Mouse (Mus musculus) CH12.LX (cell line): ENCODE measurements at regions not wholly inside any gene's neighbourhood (a gene's known extent, or its start where the extent isn't known, plus 50 kb on each side); places are given as distances from the start of the nearest gene placed in this dataset.

ENCODE experiments used
- DNase-seq: peaks from one replicate; pipeline ENCODE4 v3.0.0-alpha.2; 2013; ENCODE audit errors: extremely low read depth
- H3K27ac ChIP-seq: 2 replicates; pipeline ENCODE4 v1.5.1; 2012; ENCODE audit warnings: low read depth, mild to moderate bottlenecking, control low read depth, moderate library complexity; ENCODE audit not compliant: insufficient read depth
- H3K27me3 ChIP-seq: replicated peaks from 2 replicates; pipeline ENCODE3; 2012; ENCODE audit warnings: inconsistent platforms
- H3K36me3 ChIP-seq, 2 experiments: replicated peaks in 1 of 2; 2 replicates each; pipeline versions ENCODE3 to v1.6.1; 2012; ENCODE audit warnings: inconsistent platforms in 1 of 2, low read length in 1 of 2, mild to moderate bottlenecking in 1 of 2, mixed read lengths in 1 of 2, moderate library complexity in 1 of 2; ENCODE audit not compliant: control insufficient read depth in 1 of 2, insufficient read depth in 1 of 2
- H3K4me1 ChIP-seq, 2 experiments: 2 replicates each; pipeline ENCODE4 v1.6.1; 2012; ENCODE audit warnings: inconsistent platforms in 1 of 2, moderate library complexity in 1 of 2; ENCODE audit not compliant: insufficient read depth in 2 of 2, control insufficient read depth in 1 of 2
- H3K4me2 ChIP-seq: 2 replicates; pipeline ENCODE4 v1.6.1; 2012; ENCODE audit warnings: low read depth, mild to moderate bottlenecking, control low read depth; ENCODE audit not compliant: poor library complexity, insufficient read depth, severe bottlenecking
- H3K4me3 ChIP-seq, 3 experiments: fragments of 150-350 bp in 1 of 3; sonication (generic) in 1 of 3; replicated peaks in 1 of 3; 2 replicates each; pipeline versions ENCODE3 to v1.5.1; 2011 to 2012; ENCODE audit warnings: low read depth in 2 of 3, low read length in 2 of 3, mild to moderate bottlenecking in 2 of 3, moderate library complexity in 2 of 3, control low read depth in 1 of 3, improper control_type of control experiment in 1 of 3, inconsistent platforms in 1 of 3, mixed read lengths in 1 of 3; ENCODE audit not compliant: poor library complexity in 1 of 3
- H3K79me2 ChIP-seq: replicated peaks from 2 replicates; pipeline ENCODE4 v1.6.1; 2012; ENCODE audit warnings: mild to moderate bottlenecking, moderate library complexity; ENCODE audit not compliant: control insufficient read depth, poor library complexity, insufficient read depth, severe bottlenecking; ENCODE audit errors: extremely low read depth
- H3K9ac ChIP-seq: 2 replicates; pipeline ENCODE4 v1.6.1; 2012; ENCODE audit warnings: low read depth, mild to moderate bottlenecking, control low read depth, moderate library complexity; ENCODE audit not compliant: insufficient read depth
- H3K9me3 ChIP-seq: replicated peaks from 2 replicates; pipeline ENCODE3; 2012; ENCODE audit warnings: low read length, inconsistent platforms, mixed read lengths
- CHD2 ChIP-seq: IDR thresholded peaks from 2 replicates; pipeline ENCODE4 v1.6.1; 2011; ENCODE audit warnings: low read length, improper control_type of control experiment
- CTCF ChIP-seq, 2 experiments: IDR thresholded peaks in 1 of 2; conservative IDR thresholded peaks in 1 of 2; 2 replicates each; pipeline ENCODE4 v1.5.1; 2011 to 2012; ENCODE audit warnings: low read depth in 2 of 2, low read length in 2 of 2, improper control_type of control experiment in 1 of 2, inconsistent platforms in 1 of 2, mild to moderate bottlenecking in 1 of 2, moderate library complexity in 1 of 2
- E2F4 ChIP-seq: IDR thresholded peaks from 2 replicates; pipeline ENCODE4 v1.6.1; 2011; ENCODE audit warnings: low read depth, low read length, improper control_type of control experiment; ENCODE audit not compliant: insufficient replicate concordance
- ELF1 ChIP-seq: IDR thresholded peaks from 2 replicates; pipeline ENCODE4 v1.6.1; 2014; ENCODE audit warnings: low read depth, mild to moderate bottlenecking, inconsistent platforms, low read length, improper control_type of control experiment
- EP300 ChIP-seq: IDR thresholded peaks from 2 replicates; pipeline ENCODE4 v1.6.1; 2011; ENCODE audit warnings: low read length, improper control_type of control experiment
- ETS1 ChIP-seq: conservative IDR thresholded peaks from 2 replicates; pipeline ENCODE4 v1.6.1; 2012; ENCODE audit warnings: low read depth, mild to moderate bottlenecking, inconsistent platforms, low read length, improper control_type of control experiment, moderate library complexity
- GABPA ChIP-seq: IDR thresholded peaks from 2 replicates; pipeline ENCODE4 v1.6.1; 2012; ENCODE audit warnings: low read depth, low read length, improper control_type of control experiment, inconsistent platforms; ENCODE audit not compliant: insufficient replicate concordance
- HCFC1 ChIP-seq: IDR thresholded peaks from 2 replicates; pipeline ENCODE4 v1.6.1; 2012; ENCODE audit warnings: low read depth, mild to moderate bottlenecking, inconsistent platforms, low read length, improper control_type of control experiment
- IRF4 ChIP-seq: IDR thresholded peaks from 2 replicates; pipeline ENCODE4 v1.6.1; 2014; ENCODE audit warnings: low read depth, mild to moderate bottlenecking, inconsistent platforms, low read length, improper control_type of control experiment
- JUN ChIP-seq: IDR thresholded peaks from 2 replicates; pipeline ENCODE4 v1.6.1; 2011; ENCODE audit warnings: low read depth, mild to moderate bottlenecking, low read length, improper control_type of control experiment, moderate library complexity; ENCODE audit not compliant: insufficient read depth
- JUND ChIP-seq: conservative IDR thresholded peaks from 2 replicates; pipeline ENCODE4 v1.6.1; 2011; ENCODE audit warnings: low read depth, low read length, improper control_type of control experiment
- KAT2A ChIP-seq: IDR thresholded peaks from 2 replicates; pipeline ENCODE4 v1.6.1; 2012; ENCODE audit warnings: low read length, improper control_type of control experiment, inconsistent platforms; ENCODE audit not compliant: insufficient replicate concordance
- MAFK ChIP-seq: IDR thresholded peaks from 2 replicates; pipeline ENCODE4 v1.6.1; 2011; ENCODE audit warnings: low read length, improper control_type of control experiment; ENCODE audit not compliant: insufficient replicate concordance
- MAZ ChIP-seq: IDR thresholded peaks from 2 replicates; pipeline ENCODE4 v1.6.1; 2012; ENCODE audit warnings: low read depth, mild to moderate bottlenecking, inconsistent platforms, low read length, improper control_type of control experiment, moderate library complexity
- MXI1 ChIP-seq: IDR thresholded peaks from 2 replicates; pipeline ENCODE4 v1.6.1; 2011; ENCODE audit warnings: mild to moderate bottlenecking, low read depth, low read length, improper control_type of control experiment
- NELFE ChIP-seq: IDR thresholded peaks from 2 replicates; pipeline ENCODE4 v1.6.1; 2011; ENCODE audit warnings: low read depth, low read length, improper control_type of control experiment
- PAX5 ChIP-seq: IDR thresholded peaks from 2 replicates; pipeline ENCODE4 v1.6.1; 2012; ENCODE audit warnings: low read length, inconsistent platforms, mixed read lengths
- POLR2A ChIP-seq: IDR thresholded peaks from 2 replicates; pipeline ENCODE4 v1.6.1; 2011; ENCODE audit warnings: low read depth, mild to moderate bottlenecking, improper control_type of control experiment, low read length
- RAD21 ChIP-seq: IDR thresholded peaks from 2 replicates; pipeline ENCODE4 v1.6.1; 2011; ENCODE audit warnings: low read depth, mild to moderate bottlenecking, low read length, improper control_type of control experiment, moderate library complexity
- RCOR1 ChIP-seq: conservative IDR thresholded peaks from 2 replicates; pipeline ENCODE4 v1.6.1; 2012; ENCODE audit warnings: low read depth, mild to moderate bottlenecking, inconsistent platforms, low read length, improper control_type of control experiment
- SIN3A ChIP-seq: IDR thresholded peaks from 2 replicates; pipeline ENCODE4 v1.6.1; 2012; ENCODE audit warnings: low read length, improper control_type of control experiment, inconsistent platforms
- SMC3 ChIP-seq: IDR thresholded peaks from 2 replicates; pipeline ENCODE4 v1.6.1; 2011; ENCODE audit warnings: low read depth, low read length, improper control_type of control experiment
- TBP ChIP-seq: conservative IDR thresholded peaks from 2 replicates; pipeline ENCODE4 v1.6.1; 2011; ENCODE audit warnings: low read depth, low read length, improper control_type of control experiment
- TCF12 ChIP-seq: IDR thresholded peaks from 2 replicates; pipeline ENCODE4 v1.6.1; 2014; ENCODE audit warnings: low read depth, mild to moderate bottlenecking, inconsistent platforms, low read length, improper control_type of control experiment
- UBTF ChIP-seq: IDR thresholded peaks from 2 replicates; pipeline ENCODE4 v1.6.1; 2012; ENCODE audit warnings: low read depth, mild to moderate bottlenecking, inconsistent platforms, low read length, improper control_type of control experiment, moderate library complexity
- USF1 ChIP-seq: IDR thresholded peaks from 2 replicates; pipeline ENCODE4 v1.6.1; 2014; ENCODE audit warnings: low read depth, mild to moderate bottlenecking, inconsistent platforms, low read length, improper control_type of control experiment
- ZC3H11A ChIP-seq: IDR thresholded peaks from 2 replicates; pipeline ENCODE4 v1.6.1; 2012; ENCODE audit warnings: low read depth, mild to moderate bottlenecking, inconsistent platforms, low read length, improper control_type of control experiment
- ZMIZ1 ChIP-seq: IDR thresholded peaks from 2 replicates; pipeline ENCODE4 v1.6.1; 2012; ENCODE audit warnings: low read depth, mild to moderate bottlenecking, inconsistent platforms, low read length, improper control_type of control experiment
- dilution Hi-C: fragments of 300-500 bp; cut with MboI; formaldehyde crosslinking; loops from 2 replicates; pipeline ENCODE4 v1.14.3; 2020; ENCODE audit warnings: low sequenced_read_pairs; ENCODE audit not compliant: extremely low pct_unique_long_range_greater_than_20kb, extremely low pct_ligation_motif_present
- in situ Hi-C: fragments of 300-500 bp; cut with MboI; formaldehyde crosslinking; loops from 3 replicates; pipeline ENCODE4 v1.14.3; 2019; ENCODE audit warnings: low sequenced_read_pairs, low pct_ligation_motif_present, low pct_unique_long_range_greater_than_20kb, mixed read lengths

DNA sequence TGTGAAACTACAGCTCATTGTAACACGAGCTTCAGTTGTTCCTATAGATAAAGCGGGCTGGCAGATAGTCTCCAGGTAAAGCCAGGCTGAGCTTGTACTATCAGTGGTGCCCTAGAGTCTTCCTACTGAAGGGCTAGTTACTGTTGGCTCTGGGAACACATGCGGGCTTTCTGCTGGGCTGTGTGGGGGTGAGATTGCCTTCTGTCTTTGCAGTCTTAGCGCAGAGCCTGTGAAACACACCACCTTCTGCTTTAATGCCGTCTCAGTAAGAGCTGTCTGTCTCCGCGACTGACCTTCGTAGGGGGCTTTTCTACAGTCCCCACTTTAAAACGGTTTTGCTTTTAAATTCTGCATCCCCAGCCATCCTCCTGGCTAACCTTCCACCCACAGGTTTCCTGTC is 76.7 kb downstream of the Trim29 start:
- Histone ChIP-seq H3K36me3 (no peaks in the 10 kb centered on the region), H3K4me1 (no peaks in the 10 kb centered on the region), H3K4me3 (no peak overlapping the region), H3K27me3 (peaks cover 89% of the 10 kb centered on the region), H3K79me2 (no peaks in the 10 kb centered on the region), H3K9ac (no peak overlapping the region), H3K4me2 (no peak overlapping the region), H3K9me3 (no peaks in the 10 kb centered on the region), H3K27ac (no peak overlapping the region)
- dilution Hi-C loops = no loop called here
- TF ChIP-seq RCOR1 (no peak), CHD2 (no peak), MAZ (no peak), CTCF (conservative IDR thresholded peaks at IDR 0.05 in 1 of 2, IDR thresholded peaks at IDR 0.05 in 1 of 2; ENCODE audit: low read depth in 2 of 2, low read length in 2 of 2) (no peak), E2F4 (no peak), SMC3 (no peak), TCF12 (no peak), NELFE (no peak), MAFK (no peak), IRF4 (no peak), EP300 (no peak), ELF1 (no peak), ETS1 (no peak), ZC3H11A (no peak), JUND (no peak), MXI1 (no peak), USF1 (no peak), GABPA (no peak), UBTF (no peak), SIN3A (no peak)
- in situ Hi-C loops = no loop called here
- no peak for DNase-seq

DNA sequence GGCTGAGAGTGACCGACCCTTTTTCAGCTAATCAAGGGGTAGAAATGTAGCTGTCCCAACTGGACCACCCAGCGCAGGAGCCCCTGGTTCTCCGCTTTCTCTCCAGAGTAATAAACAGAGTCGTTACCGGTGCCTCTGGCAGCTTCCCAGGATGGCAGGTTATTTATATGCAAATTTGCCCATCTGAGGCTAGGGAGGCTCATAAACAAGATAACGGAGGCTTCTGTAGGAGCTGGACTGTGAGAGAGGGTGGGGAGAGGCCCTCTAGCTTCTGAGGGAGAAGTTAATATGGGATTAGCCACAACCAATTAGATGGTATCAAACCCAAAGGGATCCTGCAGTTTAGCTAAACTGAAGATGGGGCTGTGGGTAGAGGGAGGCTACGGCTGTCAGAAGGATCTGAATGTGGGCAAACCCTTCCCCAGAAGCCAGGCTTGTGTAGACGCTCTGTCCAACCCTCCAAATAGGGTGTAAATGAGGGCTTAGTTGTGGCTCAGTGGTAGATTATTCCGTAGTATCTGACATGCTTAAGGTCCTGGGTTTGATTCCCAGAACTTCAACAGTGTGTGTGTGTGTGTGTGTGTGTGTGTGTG is 78.9 kb downstream of the Trim29 start:
- H3K9ac ChIP-seq = no peak overlapping the region
- no peak overlapping the region for H3K27ac ChIP-seq
- no peaks in the 10 kb centered on the region for H3K36me3 ChIP-seq
- H3K27me3 ChIP-seq = peaks cover 87% of the 10 kb centered on the region
- no peak overlapping the region for H3K4me2 ChIP-seq
- H3K4me1 ChIP-seq = no peaks in the 10 kb centered on the region
- TF ChIP-seq POLR2A (no peak), JUND (no peak), RAD21 (no peak), JUN (no peak), HCFC1 (no peak), SMC3 (no peak), PAX5 (no peak), TBP (no peak), ZMIZ1 (no peak), KAT2A (no peak), GABPA (no peak)
- H3K79me2 ChIP-seq = no peaks in the 10 kb centered on the region
- H3K9me3 ChIP-seq = peaks cover 10% of the 10 kb centered on the region
- in situ Hi-C loops (no loop called here), dilution Hi-C loops (no loop called here)
- no peak overlapping the region for H3K4me3 ChIP-seq
- DNase-seq = no peak
